Mouse (Mus musculus) c-Kit-negative CD71-positive TER-119-positive erythroid progenitor cells, embryonic 14.5 days (primary cell): ENCODE results near the gene Wscd2.

ENCODE experiments used
- DNase-seq: peaks from one replicate; pipeline ENCODE4 v3.0.0-alpha.2; 2013; ENCODE audit warnings: low read depth, low spot score

Wscd2 gene

DNA sequence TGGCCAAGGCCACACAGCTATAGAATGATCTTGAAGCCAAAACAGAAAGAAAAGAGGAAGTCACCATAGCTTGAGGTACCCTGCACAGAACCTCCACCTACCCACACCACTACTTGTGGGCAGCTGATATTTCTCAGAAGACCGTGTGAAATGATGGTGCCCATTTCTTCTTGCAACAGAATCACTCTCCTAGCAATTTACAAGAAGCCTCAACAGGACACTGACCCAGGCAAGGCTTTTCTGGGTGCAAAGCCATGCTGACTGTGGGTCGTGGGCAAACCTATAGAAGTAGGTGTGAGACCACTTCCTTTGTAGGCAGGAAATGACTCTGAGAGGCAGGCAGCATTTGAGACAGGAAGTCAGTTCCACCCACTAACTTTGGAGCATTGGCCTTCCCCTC, 49.3 kb downstream of the Wscd2 start:
- DNase-seq, result no peak

DNA sequence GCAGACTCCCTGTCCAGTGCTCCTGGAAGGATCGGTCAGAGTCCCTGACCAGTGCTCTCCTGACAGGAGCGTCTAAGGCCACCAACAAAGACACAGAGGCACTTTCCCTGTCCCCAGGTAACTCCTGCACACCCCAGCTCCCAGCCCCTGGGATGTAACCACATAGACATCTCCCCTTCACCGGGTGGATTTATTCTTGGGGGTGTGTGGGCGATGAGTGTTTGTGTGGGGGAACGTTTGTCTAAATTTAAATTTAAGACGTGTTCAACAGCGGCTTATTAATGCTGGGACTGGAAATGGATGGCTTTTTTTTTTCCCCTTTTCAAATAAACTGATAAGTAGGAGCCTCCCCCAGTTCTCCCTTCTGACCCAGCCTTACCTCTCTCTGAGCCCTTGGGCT, 49.7 kb downstream of the Wscd2 start:
- no peak for DNase-seq

DNA sequence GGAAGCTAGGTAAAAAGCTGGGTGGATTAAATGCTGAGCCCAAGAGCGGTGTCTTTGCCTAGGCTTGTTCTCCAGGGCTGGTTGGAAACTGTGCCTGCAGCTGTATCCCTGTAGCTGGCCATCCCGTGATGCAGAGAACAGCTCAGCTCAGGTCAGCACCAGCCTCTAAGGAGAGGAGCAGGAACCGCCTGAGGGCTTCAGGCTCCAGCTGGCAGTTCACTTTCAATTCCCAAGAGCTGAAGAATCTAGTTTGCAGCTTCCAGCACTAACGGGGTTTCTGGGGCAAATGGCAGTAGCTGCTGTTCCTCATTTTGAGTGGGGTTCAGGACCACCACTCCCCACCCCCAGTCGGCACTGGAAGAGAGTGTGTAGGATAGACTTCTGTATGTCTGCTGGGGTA, 51.1 kb downstream of the Wscd2 start:
- DNase-seq, result no peak

- DNase-seq, result no peak
These were observed 52.8 kb downstream of the Wscd2 start for GRCm38 (mm10) chr5:113542885-113543476.

- no peak for DNase-seq
These were observed 58.0 kb downstream of the Wscd2 start for GRCm38 (mm10) chr5:113547949-113548700.

- DNase-seq, result no peak
These were observed 60.1 kb downstream of the Wscd2 start for GRCm38 (mm10) chr5:113550249-113550648.

GRCm38 (mm10) chr5:113550759-113551158, 60.6 kb downstream of the Wscd2 start:
- no peak for DNase-seq

DNA sequence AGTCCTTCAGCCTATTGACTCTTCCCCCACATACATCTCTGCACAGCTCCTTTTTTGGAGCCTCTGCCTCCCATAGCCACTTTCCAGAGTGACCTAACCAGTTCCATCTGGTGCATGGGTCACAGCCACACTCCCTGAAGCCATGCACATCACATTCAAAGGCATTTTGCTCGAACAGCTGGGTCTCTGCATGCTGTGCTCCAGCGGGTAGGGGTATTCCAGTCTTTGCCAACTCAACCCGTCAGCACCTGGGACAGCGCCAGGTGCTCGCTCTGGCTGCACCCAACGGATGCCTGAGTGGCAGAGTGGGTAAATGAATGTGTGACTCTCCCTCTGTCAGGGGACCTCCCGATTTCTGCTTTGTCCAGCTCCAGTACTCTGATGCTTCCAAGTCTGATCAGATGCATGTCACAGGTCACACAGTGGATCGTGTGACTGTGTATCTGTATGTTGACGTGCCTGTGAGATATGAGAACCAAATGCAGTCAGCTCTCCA, 63.3 kb downstream of the Wscd2 start:
- DNase-seq, result no peak

GRCm38 (mm10) chr5:113554095-113554494, 64.0 kb downstream of the Wscd2 start:
- DNase-seq, result no peak

DNA sequence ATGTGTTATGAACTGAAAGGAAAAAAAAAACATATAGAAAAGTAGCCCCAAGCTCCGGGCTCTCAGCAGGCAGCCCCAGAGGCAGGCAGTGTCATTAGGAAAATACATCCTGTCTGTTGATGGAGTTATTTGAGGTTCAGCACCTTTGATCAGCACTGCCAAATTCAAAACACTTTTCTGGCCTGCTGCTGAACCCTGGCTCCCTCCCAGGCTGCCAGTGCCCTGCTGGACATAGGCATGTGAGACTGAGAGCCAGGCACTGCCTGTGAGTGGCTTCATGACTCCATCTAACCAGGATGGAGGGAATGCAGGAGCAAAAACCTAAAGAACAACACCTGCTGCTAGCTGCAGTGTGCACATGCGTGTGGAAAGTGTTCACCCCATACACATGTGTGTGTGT, 64.4 kb downstream of the Wscd2 start:
- DNase-seq, result no peak

- DNase-seq, result no peak
These were observed 65.6 kb downstream of the Wscd2 start for GRCm38 (mm10) chr5:113555684-113556083.

GRCm38 (mm10) chr5:113558065-113558464, 67.9 kb downstream of the Wscd2 start:
- DNase-seq, result no peak

GRCm38 (mm10) chr5:113559627-113560026, 69.5 kb downstream of the Wscd2 start:
- no peak for DNase-seq

DNA sequence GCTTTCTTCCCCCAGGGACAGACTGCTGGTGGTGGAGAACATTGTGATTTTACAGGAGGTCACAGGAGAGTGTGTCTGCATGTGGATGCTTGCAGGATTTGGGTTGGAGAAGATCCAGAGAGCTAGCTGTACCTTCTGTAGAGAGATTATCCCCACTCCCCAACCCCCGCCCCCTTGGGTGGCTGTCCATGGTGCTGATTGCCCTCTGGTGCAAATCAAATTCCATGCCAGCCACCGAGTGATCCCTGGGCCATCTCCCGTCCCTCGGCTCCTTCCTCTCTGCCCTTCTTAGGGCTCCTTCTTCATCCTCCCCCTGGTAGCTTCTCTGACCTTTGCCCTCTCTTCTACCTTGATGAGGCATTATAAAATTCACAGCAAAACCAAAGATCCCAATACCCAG, 74.3 kb downstream of the Wscd2 start:
- no peak for DNase-seq

DNA sequence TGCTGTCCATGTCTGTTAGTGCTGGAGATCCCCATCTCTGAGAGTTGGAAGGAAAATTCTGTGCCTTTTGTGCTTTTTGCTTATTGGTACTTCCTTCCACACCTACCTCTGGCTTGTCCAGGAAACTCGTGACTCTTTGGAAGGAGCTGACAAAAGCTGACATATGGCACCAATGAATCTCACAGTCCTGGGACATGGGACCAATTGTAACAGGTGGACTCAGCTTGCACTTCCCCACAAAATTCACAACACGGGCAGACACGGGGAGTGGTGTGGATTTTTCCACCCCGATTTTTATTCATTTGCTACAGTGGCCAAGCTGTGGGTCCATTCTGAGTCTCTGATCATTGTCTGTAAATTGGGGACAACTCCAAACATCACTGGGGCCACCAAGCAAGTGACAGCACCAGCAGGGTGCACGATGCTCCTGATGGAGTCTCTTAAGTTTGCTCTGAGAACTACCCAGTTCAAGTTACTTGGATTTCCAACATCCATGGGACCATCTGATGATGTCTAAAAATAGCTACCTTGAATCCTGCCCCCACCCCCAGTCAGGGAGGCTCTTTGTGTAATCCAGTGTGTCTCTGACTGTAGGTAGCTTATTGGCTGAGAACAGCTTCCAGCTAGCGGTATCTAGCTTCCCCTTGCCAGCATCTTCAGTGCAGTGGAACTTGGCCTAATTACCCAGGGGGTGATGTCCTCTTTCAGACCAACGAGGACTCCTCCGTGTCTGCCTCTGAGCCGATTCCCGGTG, 75.1 kb downstream of the Wscd2 start:
- DNase-seq, result no peak

DNA sequence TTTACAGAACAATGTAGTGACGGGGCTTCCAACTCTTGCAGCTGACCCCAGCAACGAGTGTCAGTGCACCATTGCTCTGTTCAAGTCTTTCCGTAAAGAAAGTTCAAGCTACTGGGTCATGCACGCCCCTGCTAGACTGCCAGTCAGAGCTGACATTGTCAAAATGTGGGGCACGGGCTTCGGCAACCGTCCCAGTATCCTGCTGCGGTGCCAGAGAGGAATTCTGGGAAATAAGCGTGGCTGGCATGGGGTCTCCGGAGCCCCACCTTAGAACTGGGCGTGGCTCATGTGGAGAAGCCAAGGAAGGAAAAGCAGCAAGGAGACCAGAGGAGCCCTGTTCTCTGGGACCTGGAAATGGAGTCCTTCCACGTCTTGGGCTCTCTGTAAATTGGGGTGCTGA, 75.7 kb downstream of the Wscd2 start:
- DNase-seq, result no peak

DNA sequence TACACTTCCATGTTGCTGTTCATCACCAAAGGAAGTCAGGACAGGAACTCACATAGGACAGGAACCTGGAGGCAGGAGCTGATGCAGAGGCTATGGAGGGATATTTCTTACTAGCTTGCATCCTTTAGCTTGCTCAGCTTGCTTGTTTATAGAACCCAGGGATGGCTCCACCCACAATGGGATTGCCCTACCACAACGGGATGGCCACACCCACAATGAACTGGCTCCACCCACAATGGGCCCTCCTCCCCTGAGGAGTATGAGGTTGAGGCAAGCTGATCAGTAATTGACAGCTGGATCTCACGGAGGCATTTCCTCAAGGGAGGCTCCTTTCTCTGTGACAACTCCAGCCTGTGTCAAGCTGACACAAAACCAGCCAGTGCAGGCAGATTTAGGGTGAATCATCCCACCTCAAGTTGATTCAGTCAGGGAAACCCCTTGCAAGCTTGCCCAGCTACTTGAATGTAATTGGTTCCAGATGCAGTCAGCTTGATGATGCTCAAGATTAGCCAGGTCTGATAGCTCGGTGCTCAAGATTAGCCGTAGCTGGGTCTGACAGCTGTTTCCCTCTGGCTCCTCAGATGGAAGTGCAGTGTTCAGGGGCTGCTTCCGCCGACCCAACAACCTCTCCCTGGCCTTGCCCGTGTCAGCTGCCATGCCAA, 80.1 kb downstream of the Wscd2 start:
- no peak for DNase-seq

DNA sequence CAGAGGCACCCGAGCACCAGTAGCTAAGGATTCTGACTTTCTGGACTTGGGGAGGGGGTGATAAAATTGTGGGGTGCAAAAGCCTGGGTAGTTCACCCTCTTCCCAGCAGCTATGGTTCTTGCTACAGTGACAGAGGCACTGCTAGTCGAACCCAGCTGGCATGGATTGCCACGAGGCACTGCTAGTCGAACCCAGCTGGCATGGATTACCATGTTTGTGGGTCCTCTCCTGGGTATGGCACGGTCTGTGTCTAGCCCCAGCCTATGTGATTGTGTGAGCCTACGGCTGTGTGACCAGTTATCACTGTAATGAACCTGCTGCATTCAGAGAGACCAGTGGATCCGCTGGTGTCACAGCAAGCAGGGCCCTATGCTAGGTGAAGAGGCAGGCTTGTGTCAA, 87.4 kb downstream of the Wscd2 start:
- DNase-seq, result no peak

- no peak for DNase-seq
These were observed 88.3 kb downstream of the Wscd2 start for GRCm38 (mm10) chr5:113578428-113578827.

- DNase-seq, result no peak
These were observed 89.0 kb downstream of the Wscd2 start for GRCm38 (mm10) chr5:113579128-113579527.

- DNase-seq, result no peak
These were observed 90.1 kb downstream of the Wscd2 start for GRCm38 (mm10) chr5:113580248-113580647.

- DNase-seq, result no peak
These were observed 90.7 kb downstream of the Wscd2 start for GRCm38 (mm10) chr5:113580801-113581200.
